ENCODE assay signal across 10 mouse cellular contexts in genomic region chr9:60119846-60120245, GRCm38 (mm10).
DNase-seq lines count a peak whose midpoint lies in the region; ATAC-seq lines count a peak whose summit lies in the region.
"Had no signal": no experiment of that assay in that cellular context is flagged by ENCODE, and none has a peak within 500 bp of the region (broad histone marks: within the 10 kb centered on the region; RNA-seq: fewer than 3 reads in every experiment).

No protein-coding gene starts in this region.

- H3K4me1 ChIP-seq in hindbrain, embryonic 15.5 days (replicated peaks) = peaks cover 7% of the 10 kb centered on the region
- peaks cover 9% of the 10 kb centered on the region; the same call in 1 of the 2 replicates for H3K4me1 ChIP-seq in hindbrain, embryonic 10.5 days (replicated peaks)
- H3K4me1 ChIP-seq in embryonic facial prominence, embryonic 15.5 days = peaks cover 33% of the 10 kb centered on the region
- peaks cover 29% of the 10 kb centered on the region for H3K4me1 ChIP-seq in limb, embryonic 12.5 days (replicated peaks)
- H3K4me1 ChIP-seq: megakaryocyte, embryonic 14.5 days had no signal

- no peak overlapping the region for H3K4me3 ChIP-seq in hindbrain, embryonic 15.5 days
- H3K4me3 ChIP-seq in hindbrain, embryonic 10.5 days = no peak overlapping the region
- no peak overlapping the region for H3K4me3 ChIP-seq in embryonic facial prominence, embryonic 15.5 days (replicated peaks)
- no peak overlapping the region for H3K4me3 ChIP-seq in limb, embryonic 12.5 days (replicated peaks)
- H3K4me3 ChIP-seq: megakaryocyte, embryonic 14.5 days had no signal

- no peaks in the 10 kb centered on the region for H3K9me3 ChIP-seq in hindbrain, embryonic 15.5 days
- H3K9me3 ChIP-seq in hindbrain, embryonic 10.5 days = no peaks in the 10 kb centered on the region
- H3K9me3 ChIP-seq in embryonic facial prominence, embryonic 15.5 days (replicated peaks) = no peaks in the 10 kb centered on the region
- no peaks in the 10 kb centered on the region for H3K9me3 ChIP-seq in limb, embryonic 12.5 days

- H3K27me3 ChIP-seq in hindbrain, embryonic 15.5 days = no peaks in the 10 kb centered on the region
- H3K27me3 ChIP-seq in hindbrain, embryonic 10.5 days (ENCODE audit: insufficient read depth, poor library complexity, severe bottlenecking) = no peaks in the 10 kb centered on the region
- H3K27me3 ChIP-seq in embryonic facial prominence, embryonic 15.5 days = no peaks in the 10 kb centered on the region
- no peaks in the 10 kb centered on the region for H3K27me3 ChIP-seq in limb, embryonic 12.5 days
- H3K27me3 ChIP-seq: megakaryocyte, embryonic 14.5 days had no signal

- H3K4me2 ChIP-seq in hindbrain, embryonic 15.5 days = no peak overlapping the region
- H3K4me2 ChIP-seq in embryonic facial prominence, embryonic 15.5 days (replicated peaks) = no peak overlapping the region
- peak overlapping the region; percentile 4; the same call in 1 of the 2 replicates for H3K4me2 ChIP-seq in limb, embryonic 12.5 days

- H3K36me3 ChIP-seq in hindbrain, embryonic 15.5 days = no peaks in the 10 kb centered on the region
- no peaks in the 10 kb centered on the region for H3K36me3 ChIP-seq in hindbrain, embryonic 10.5 days
- no peaks in the 10 kb centered on the region for H3K36me3 ChIP-seq in embryonic facial prominence, embryonic 15.5 days
- no peaks in the 10 kb centered on the region for H3K36me3 ChIP-seq in limb, embryonic 12.5 days

- DNase-seq in hindbrain, embryonic 10.5 days (ENCODE audit: low spot score) = no peak
- peak; percentile 10 for DNase-seq in Muller cell, postnatal 12 days (ENCODE audit: inconsistent ontology term)
- no peak for DNase-seq in spleen, postnatal 36 days (ENCODE audit: low spot score in 2 of 2)
- no peak for DNase-seq in cerebellum, adult 8-10 months
- no peak for DNase-seq in adrenal gland, postnatal 4 days (ENCODE audit: low spot score in 2 of 2)
- DNase-seq: cerebellum, postnatal 14 days had no signal

- H3K27ac ChIP-seq in hindbrain, embryonic 15.5 days (replicated peaks) = 0 out of 2 replicates have a peak overlapping the region, but pooled peaks have one; percentile 14
- no peak overlapping the region for H3K27ac ChIP-seq in hindbrain, embryonic 10.5 days
- peak overlapping the region; percentile 87 for H3K27ac ChIP-seq in embryonic facial prominence, embryonic 15.5 days (replicated peaks)
- peak overlapping the region; percentile 73 for H3K27ac ChIP-seq in limb, embryonic 12.5 days

- WGBS in hindbrain, embryonic 15.5 days = 45% methylated on average over 7 of the region's 7 CpGs
- WGBS in hindbrain, embryonic 10.5 days = 64% methylated on average over 7 of the region's 7 CpGs
- WGBS in embryonic facial prominence, embryonic 15.5 days = 25% methylated on average over 7 of the region's 7 CpGs
- WGBS in limb, embryonic 12.5 days = 28% methylated on average over 7 of the region's 7 CpGs

- no peak overlapping the region for H3K9ac ChIP-seq in hindbrain, embryonic 15.5 days
- H3K9ac ChIP-seq in embryonic facial prominence, embryonic 15.5 days = no peak overlapping the region
- H3K9ac ChIP-seq in limb, embryonic 12.5 days (replicated peaks) = no peak overlapping the region

- no peak for ATAC-seq in hindbrain, embryonic 15.5 days (ENCODE audit: low FRiP score, low read depth)
- peak; percentile 81 for ATAC-seq in embryonic facial prominence, embryonic 15.5 days (ENCODE audit: insufficient number of reproducible peaks, low FRiP score, low TSS enrichment, low read depth)
- peak; percentile 20; the same call in 1 of the 2 replicates for ATAC-seq in limb, embryonic 12.5 days (ENCODE audit: insufficient number of reproducible peaks, insufficient read depth, low FRiP score, low TSS enrichment, low read depth)
